Mouse (Mus musculus): ENCODE data around the gene Msl1. TPM values are rescaled to one million over a fixed set of nuclear protein-coding genes. Genes with fewer than 3 reads are reported as not detected.

Msl1 gene
- polyA plus RNA-seq, 1 experiment: 53.0 TPM

GRCm38 (mm10) chr11:98755726-98756380, 39.5 kb upstream of the Msl1 start:
- TF ChIP-seq GATA1 (IDR thresholded peaks at IDR 0.05; ENCODE audit: low read length): no peak

- TF ChIP-seq GATA1 (IDR thresholded peaks at IDR 0.05; ENCODE audit: low read length): no peak
Observed at GRCm38 (mm10) chr11:98756711-98757110, 38.6 kb upstream of the Msl1 start.

DNA sequence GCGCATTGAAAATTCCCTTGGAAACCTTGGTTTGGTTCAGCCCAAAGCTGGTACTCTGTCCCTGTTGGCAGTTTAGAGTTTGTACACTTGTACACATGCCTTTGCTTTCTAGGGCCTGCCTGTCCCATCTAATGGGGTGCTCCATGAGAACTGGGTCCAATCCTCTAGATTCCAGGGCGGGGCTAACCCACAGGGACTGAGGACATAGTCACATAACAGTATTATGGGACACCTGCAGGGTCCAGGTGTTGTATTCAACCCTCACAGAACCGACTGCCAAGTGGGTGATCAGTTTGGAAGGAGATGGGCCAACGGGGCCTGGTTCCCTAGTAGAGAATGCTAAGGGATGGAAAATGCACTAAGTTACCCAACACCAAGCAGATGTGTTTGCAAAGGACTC, 33.4 kb upstream of the Msl1 start:
- TF ChIP-seq GATA1 (IDR thresholded peaks at IDR 0.05; ENCODE audit: low read length): no peak

DNA sequence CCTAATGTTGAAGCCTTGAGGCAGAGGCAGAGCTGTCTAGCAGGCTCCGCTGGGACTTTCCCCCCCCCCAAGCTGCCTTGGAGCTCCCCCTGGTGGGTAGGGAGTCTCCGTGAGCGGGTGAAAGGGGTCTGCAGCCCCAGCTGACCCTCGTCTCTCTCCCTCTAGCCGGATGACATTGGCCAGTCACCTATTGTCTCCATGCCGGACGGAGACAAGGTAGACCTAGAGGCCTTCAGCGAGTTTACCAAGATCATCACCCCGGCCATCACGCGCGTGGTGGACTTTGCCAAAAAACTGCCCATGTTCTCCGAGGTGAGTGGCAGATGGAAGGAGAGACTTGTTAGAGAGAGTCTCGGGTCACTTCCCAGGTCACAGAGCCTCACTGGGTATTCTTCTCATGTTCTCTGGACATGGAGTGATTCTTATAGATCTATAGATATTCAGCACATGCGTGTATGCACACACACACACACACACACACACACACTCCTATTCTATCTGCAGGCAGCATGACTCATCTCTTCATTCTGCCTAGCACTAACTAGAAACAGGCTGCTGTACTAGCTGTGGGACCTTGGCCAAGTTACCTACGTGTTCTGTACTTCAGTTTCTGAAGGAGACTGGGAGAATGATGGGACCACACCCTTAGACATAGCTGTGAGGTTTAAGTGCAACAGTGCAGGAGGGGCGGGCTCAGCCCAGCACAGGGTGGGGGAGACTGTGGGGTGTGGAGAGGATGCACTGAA, 32.4 kb upstream of the Msl1 start:
- no peak for TF ChIP-seq GATA1 (IDR thresholded peaks at IDR 0.05; ENCODE audit: low read length)

- no peak for TF ChIP-seq GATA1 (IDR thresholded peaks at IDR 0.05; ENCODE audit: low read length)
Observed at GRCm38 (mm10) chr11:98763502-98763861, 31.8 kb upstream of the Msl1 start.

DNA sequence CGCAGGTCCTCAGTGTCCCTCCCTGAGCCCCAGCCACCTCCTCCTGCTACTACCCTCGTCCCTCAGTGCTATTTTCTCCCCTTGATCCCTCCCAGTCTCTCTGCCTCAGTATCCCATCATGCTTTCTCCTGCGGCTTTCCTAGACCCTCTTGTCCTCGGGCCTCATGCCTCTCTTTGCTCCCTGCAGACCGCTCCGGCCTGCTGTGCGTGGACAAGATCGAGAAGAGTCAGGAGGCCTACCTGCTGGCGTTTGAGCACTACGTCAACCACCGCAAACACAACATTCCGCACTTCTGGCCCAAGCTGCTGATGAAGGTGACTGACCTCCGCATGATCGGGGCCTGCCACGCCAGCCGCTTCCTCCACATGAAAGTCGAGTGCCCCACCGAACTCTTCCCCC, 31.2 kb upstream of the Msl1 start:
- no peak for TF ChIP-seq GATA1 (IDR thresholded peaks at IDR 0.05; ENCODE audit: low read length)

GRCm38 (mm10) chr11:98764746-98765145, 30.6 kb upstream of the Msl1 start:
- no peak for TF ChIP-seq GATA1 (IDR thresholded peaks at IDR 0.05; ENCODE audit: low read length)

DNA sequence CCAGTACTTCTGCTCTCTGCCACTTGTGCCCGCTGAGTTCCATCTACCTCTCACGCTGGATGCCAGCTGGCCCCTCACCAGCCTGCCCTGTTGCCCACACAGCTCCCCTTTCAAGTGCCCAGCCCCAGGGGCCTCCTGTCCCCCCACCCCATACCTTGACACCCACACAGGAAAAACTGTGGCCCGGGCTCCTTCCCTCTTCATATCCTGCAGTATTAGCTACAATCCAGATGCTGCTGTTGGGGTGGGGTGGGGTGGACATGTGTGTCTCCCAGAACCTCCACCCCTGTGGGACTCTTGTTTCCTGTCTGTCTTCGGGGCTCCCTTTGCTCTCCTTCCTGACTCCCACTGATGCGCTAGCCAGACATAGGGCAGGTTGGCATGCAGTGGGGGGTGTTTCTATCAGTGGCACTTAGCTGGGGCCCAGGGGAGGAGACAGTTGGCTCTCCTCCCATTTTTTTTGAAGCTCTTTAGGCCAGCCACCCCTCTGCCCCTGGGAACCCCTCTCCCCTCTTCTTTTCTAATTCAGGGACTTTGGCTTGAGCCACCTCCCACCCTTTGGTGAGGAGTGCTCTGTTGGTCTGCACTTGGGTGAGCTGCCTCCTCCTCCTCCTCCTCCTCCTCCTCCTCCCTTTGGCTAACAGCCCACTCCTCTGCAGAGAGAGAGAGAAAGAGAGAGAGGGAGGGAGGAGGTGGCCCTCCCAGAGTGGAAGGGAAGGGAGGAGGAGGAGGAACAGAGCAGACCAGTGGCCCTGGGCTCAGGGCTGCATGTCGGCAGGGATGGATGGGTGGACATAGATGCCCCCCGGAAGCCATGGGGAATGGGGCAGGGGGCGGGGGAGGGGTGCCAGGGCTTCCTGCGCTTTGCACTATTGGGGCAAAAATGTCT, 29.7 kb upstream of the Msl1 start:
- no peak for TF ChIP-seq GATA1 (IDR thresholded peaks at IDR 0.05; ENCODE audit: low read length)

- no peak for TF ChIP-seq GATA1 (IDR thresholded peaks at IDR 0.05; ENCODE audit: low read length)
Observed at GRCm38 (mm10) chr11:98766346-98766745, 29.0 kb upstream of the Msl1 start.

DNA sequence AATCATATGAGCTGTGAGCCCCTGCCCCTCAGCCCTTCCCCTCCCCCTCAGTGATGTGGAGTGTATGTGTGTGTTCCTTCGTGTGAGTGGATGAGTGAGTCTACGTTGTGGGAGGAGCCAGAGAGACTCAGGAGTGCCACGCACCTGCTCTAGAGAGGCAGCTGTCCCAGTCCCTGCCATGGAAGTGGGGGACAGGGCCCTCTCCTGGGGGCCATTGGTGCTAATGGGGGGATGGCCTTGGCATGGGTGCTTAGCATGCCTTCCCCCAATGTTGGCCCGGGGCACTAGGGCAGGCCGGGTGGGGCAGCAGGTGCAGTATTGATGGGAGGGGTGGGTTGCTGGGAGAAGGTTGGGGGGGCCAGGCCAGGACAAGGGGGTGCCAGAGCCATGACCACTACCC, 28.5 kb upstream of the Msl1 start:
- TF ChIP-seq GATA1 (IDR thresholded peaks at IDR 0.05; ENCODE audit: low read length): no peak

DNA sequence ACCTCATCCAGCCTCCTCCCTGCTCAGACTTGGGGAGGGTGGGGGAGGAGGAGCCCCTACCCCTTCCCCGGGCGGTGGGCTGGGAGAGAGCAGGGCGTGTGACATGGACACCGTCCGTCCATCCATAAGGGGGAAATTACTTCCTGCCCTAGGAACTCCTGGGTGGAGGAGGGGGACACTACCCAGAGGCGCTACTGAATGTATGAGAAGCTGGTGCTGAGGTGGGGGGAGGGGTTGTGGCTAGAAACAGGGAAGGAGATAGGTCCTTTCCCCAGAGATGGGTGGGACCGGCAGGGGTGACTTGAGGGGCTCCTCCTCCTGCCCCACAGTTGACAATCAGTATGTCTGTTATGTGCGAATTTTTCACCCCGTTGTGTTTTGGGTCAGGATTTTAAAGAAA, 28.0 kb upstream of the Msl1 start:
- TF ChIP-seq GATA1 (IDR thresholded peaks at IDR 0.05; ENCODE audit: low read length): no peak

DNA sequence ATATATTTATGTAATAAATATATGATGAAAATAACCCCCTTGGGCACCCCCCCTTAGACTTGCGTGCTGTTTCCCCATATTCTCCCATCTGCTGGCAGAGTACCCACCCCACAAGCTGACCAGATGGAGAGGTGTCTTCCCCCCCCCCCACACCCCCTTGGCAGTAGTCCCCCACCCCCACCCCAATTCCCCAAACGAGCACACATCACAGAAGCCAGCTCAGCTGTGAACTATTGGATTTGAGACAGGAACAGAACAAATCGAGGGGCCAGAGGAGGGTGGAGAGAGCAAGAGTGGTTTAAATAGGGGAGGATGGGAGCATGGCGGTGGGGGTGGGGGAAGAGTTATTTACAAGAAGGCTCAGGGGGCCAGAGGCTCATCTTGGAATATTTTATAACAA, 27.6 kb upstream of the Msl1 start:
- no peak for TF ChIP-seq GATA1 (IDR thresholded peaks at IDR 0.05; ENCODE audit: low read length)

- no peak for TF ChIP-seq GATA1 (IDR thresholded peaks at IDR 0.05; ENCODE audit: low read length)
Observed at GRCm38 (mm10) chr11:98768127-98769006, 26.9 kb upstream of the Msl1 start.

DNA sequence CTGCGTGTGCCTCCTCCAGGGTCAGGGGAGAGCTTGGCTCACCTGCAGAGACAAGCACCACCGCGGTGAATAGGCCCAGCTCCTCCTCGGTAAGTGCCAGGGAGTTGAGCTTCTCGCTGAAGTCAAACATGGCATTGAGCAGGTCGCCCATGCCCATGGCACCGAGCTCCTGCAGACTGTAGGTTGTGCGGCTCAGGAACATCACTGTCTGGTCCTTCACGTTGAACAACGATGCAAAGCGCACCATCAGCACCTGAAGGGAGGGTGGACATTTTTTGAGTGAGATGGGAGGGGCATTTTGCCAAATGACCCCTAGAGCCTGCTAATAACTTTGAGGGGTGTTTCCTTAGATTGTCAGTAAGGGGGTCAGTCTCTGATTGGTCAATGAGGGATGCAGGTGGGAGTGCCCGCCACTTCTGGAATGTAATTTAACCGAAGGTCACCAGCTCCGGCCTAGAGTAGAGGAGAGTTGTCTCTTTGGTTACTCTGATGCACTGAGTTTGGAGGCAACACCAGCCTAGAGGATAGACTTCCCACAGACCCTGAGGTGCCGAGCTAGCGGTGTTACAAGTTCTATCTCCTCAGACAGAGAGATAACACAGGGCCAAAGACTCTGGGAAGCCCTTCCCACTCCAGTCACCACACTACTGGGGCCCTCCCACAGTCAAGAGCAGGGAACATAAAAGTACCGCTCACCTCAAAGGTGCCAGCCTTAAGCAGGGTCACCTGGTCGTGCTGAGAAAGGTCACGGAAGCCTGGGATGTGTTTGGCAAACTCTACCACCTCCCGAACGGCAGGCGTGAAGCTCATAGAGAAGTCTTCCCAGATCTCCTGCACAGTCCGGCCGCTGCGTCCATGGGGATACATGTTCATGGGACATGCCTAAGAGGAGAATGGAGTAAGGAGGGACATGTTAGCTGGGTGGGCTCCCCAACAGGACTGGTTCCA, 26.0 kb upstream of the Msl1 start:
- no peak for TF ChIP-seq GATA1 (IDR thresholded peaks at IDR 0.05; ENCODE audit: low read length)

Measured in G1E-ER4 (cell line).